Mouse (Mus musculus): Measurements from ENCODE around the gene Gdf15.

DNA sequence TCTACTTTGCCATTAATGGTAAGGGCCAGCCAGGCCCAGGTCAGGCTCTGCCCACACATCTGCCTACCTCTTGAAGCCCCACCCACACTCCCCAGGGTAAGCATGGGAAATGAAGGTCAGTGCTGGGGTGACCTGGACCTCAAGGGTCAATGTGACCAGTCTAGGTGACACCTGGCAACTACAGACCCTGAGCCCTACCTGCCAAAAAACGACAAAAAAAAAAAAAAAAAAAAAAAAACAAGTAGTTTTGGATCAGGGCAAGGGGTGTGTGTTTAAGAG lies 15.8 kb upstream of the Gdf15 start:
- no peak for TF ChIP-seq CTCF (IDR thresholded peaks at IDR 0.05; ENCODE audit: borderline replicate concordance, insufficient read depth, low read length)
- no peak for TF ChIP-seq POLR2A (IDR thresholded peaks at IDR 0.05; ENCODE audit: low read depth, low read length)
